Mouse (Mus musculus) hindbrain, embryonic 15.5 days (tissue): ENCODE data around the gene Irak1bp1. TPM values are rescaled to one million over a fixed set of nuclear protein-coding genes. Genes with fewer than 3 reads are reported as not detected.

Experiments used
- ATAC-seq: fragments of 200-750 bp; cut with Nextera tagmentation; 2 replicates; pipeline ENCODE4 v1.8.0; 2017; ENCODE audit warnings: low read depth, moderate number of reproducible peaks, moderate TSS enrichment; ENCODE audit not compliant: low FRiP score
- H3K27ac ChIP-seq: fragments of 300-500 bp; sonication (generic); replicated peaks from 2 replicates; pipeline ENCODE4 v1.5.1; 2015; ENCODE audit warnings: mild to moderate bottlenecking, inconsistent platforms
- H3K27me3 ChIP-seq: fragments of 300-500 bp; sonication (generic); 2 replicates; pipeline ENCODE4 v1.6.1; 2015; ENCODE audit warnings: control low read depth, inconsistent platforms
- H3K36me3 ChIP-seq: fragments of 300-500 bp; sonication (generic); 2 replicates; pipeline ENCODE4 v1.6.1; 2015; ENCODE audit warnings: control low read depth, inconsistent platforms
- H3K4me1 ChIP-seq: fragments of 300-500 bp; sonication (generic); replicated peaks from 2 replicates; pipeline ENCODE4 v1.6.1; 2015; ENCODE audit warnings: control low read depth, inconsistent platforms
- H3K4me2 ChIP-seq: fragments of 300-500 bp; sonication (generic); 2 replicates; pipeline ENCODE4 v1.6.1; 2015; ENCODE audit warnings: moderate library complexity, mild to moderate bottlenecking, inconsistent platforms
- H3K4me3 ChIP-seq: fragments of 300-500 bp; sonication (generic); 2 replicates; pipeline ENCODE4 v1.5.1; 2015; ENCODE audit warnings: mild to moderate bottlenecking, inconsistent platforms
- H3K9ac ChIP-seq: fragments of 300-500 bp; sonication (generic); 2 replicates; pipeline ENCODE4 v1.6.1; 2015; ENCODE audit warnings: inconsistent platforms
- H3K9me3 ChIP-seq: fragments of 300-500 bp; sonication (generic); 2 replicates; pipeline ENCODE4 v1.6.1; 2016; ENCODE audit warnings: control low read depth, inconsistent platforms
- WGBS: fragments of 180-500 bp; shearing (Covaris S2); methylation state at CpG from one replicate; pipeline ENCODE4 v1.1.7; 2015; 5-methylcytosine and 5-hydroxymethylcytosine counted together
- polyA plus RNA-seq: library from polyadenylated mRNA; unstranded; fragments of >200 nt; fragmentation: Nextera tagmentation; extraction: Ambion mirVana; gene quantifications from 2 replicates; pipeline ENCODE4 v1.2.1, GENCODE M21; 2015

Irak1bp1 gene
- polyA plus RNA-seq, 1 experiment from 2014 or later = 35.8 TPM

- no peak for ATAC-seq
- Histone ChIP-seq H3K36me3 (peaks cover 29% of the 10 kb centered on the region), H3K27ac (no peak overlapping the region), H3K9ac (no peak overlapping the region), H3K4me1 (peaks cover 13% of the 10 kb centered on the region), H3K4me3 (no peak overlapping the region), H3K4me2 (no peak overlapping the region), H3K9me3 (no peaks in the 10 kb centered on the region), H3K27me3 (no peaks in the 10 kb centered on the region)
- WGBS = 61% methylated on average over 6 of the region's 6 CpGs
These were observed 6.6 kb downstream of the Irak1bp1 start for GRCm38 (mm10) chr9:82835921-82836320.

- no peak overlapping the region for H3K4me3 ChIP-seq
- H3K9ac ChIP-seq = no peak overlapping the region
- no peaks in the 10 kb centered on the region for H3K27me3 ChIP-seq
- WGBS = 91% methylated on average over 4 of the region's 4 CpGs
- peaks cover 36% of the 10 kb centered on the region for H3K36me3 ChIP-seq
- no peak for ATAC-seq
- H3K9me3 ChIP-seq = no peaks in the 10 kb centered on the region
- H3K4me1 ChIP-seq = no peaks in the 10 kb centered on the region
- H3K27ac ChIP-seq = no peak overlapping the region
- no peak overlapping the region for H3K4me2 ChIP-seq
These were observed 13.3 kb downstream of the Irak1bp1 start for GRCm38 (mm10) chr9:82842671-82843070.

DNA sequence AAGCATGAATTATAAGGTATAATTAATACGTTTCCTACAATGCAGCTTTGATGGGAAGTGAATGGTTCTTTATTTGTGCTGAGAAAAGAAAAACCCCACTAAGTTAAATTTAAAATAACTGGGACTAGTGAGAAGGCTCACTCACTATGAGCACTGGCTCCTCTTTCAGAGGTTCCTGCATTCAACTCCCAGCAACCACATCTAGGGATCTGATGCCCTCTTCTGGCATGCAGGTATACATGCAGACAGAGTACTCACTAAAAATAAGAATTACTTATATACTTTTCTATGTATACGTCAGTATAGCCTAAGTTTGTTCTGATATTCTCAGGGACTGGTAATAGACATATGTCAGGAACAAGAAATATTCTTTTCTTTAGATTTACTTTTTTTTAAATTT, 24.7 kb downstream of the Irak1bp1 start:
- 61% methylated on average over 2 of the region's 2 CpGs for WGBS
- Histone ChIP-seq H3K4me2 (no peak overlapping the region), H3K4me1 (0 out of 2 replicates have a peak, but pooled peaks cover 3% of the 10 kb centered on the region), H3K9ac (no peak overlapping the region), H3K27ac (no peak overlapping the region), H3K27me3 (no peaks in the 10 kb centered on the region), H3K36me3 (no peaks in the 10 kb centered on the region), H3K9me3 (no peaks in the 10 kb centered on the region), H3K4me3 (no peak overlapping the region)
- 0 out of 2 replicates have a peak, but pooled peaks have one; percentile 34 for ATAC-seq

DNA sequence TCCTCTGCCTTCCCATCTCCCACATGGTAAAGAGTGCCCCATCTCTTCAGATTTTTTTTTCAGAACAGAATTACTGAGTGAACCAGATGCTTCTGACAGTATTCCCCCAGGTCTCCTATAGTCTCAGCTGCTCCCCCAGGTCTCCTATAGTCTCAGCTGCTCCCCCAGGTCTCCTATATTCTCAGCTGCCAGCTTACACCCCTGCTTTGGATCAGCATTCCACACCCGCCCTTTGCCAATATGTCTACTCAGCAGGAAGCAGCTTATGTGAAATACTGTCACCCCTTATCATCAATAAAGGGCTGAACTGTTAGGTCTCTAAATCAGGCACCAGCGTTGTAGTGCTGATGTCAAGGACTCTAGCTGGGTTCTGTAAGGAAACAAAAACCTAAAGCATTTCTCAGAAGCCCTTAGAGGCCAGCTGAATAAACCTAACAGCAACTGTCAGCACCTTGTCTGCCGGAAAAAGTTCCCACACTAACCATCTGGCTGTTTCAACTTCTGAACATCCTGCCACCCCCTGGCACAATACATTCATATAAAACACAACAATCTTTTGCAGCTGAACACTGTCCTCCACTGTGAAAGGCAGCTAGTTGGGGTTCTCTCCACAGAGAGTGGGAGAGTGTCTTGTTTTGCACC, 25.8 kb downstream of the Irak1bp1 start:
- H3K4me2 ChIP-seq = no peak overlapping the region
- H3K27ac ChIP-seq = no peak overlapping the region
- 0 out of 2 replicates have a peak, but pooled peaks cover 3% of the 10 kb centered on the region for H3K4me1 ChIP-seq
- no peak for ATAC-seq
- H3K27me3 ChIP-seq = no peaks in the 10 kb centered on the region
- H3K36me3 ChIP-seq = no peaks in the 10 kb centered on the region
- H3K4me3 ChIP-seq = no peak overlapping the region
- 39% methylated on average over 3 of the region's 3 CpGs for WGBS
- H3K9ac ChIP-seq = no peak overlapping the region
- no peaks in the 10 kb centered on the region for H3K9me3 ChIP-seq

DNA sequence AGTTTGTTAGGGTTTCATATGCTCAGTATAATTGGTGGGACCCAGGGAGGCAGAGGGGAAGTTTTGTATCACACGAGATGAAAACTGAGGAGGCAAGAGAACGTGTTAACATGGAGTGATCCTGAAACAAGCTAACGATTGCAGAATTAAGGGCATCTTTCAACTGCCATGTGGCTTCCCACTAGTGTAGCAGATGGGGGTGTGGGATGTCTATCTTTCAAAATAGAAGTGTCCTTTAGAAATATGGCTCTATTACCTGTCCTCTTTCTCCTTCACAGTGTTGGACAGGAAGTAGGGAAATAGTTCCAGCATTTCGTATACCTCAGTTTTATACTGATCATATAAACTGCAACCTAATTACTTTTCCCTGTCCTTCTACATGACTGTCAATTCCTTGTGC, 26.9 kb downstream of the Irak1bp1 start:
- H3K27ac ChIP-seq = no peak overlapping the region
- H3K27me3 ChIP-seq = no peaks in the 10 kb centered on the region
- H3K9me3 ChIP-seq = no peaks in the 10 kb centered on the region
- no peak overlapping the region for H3K4me3 ChIP-seq
- H3K4me1 ChIP-seq = 0 out of 2 replicates have a peak, but pooled peaks cover 3% of the 10 kb centered on the region
- 86% methylated on average over 4 of the region's 4 CpGs for WGBS
- H3K36me3 ChIP-seq = no peaks in the 10 kb centered on the region
- ATAC-seq = no peak
- no peak overlapping the region for H3K4me2 ChIP-seq
- H3K9ac ChIP-seq = no peak overlapping the region

DNA sequence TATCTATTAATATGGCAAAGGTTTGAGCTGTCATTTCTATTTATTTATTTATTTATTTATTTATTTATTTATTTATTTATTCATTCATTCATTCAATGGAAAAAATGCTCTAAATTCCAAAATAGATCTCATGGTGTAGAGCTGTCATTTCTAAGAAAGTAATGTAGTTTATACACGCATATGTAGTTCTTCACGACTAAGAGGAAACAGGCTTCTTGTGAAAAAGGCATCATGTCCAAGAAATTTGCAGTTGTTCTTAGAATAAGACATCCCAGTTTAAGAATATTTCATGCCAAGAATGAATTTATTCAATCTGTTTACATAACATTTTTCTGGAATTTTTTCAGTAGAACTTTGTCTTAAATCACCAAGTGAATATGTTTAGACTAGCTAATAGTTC, 31.5 kb downstream of the Irak1bp1 start:
- Histone ChIP-seq H3K9me3 (no peaks in the 10 kb centered on the region), H3K4me2 (no peak overlapping the region), H3K27me3 (no peaks in the 10 kb centered on the region), H3K4me1 (peaks cover 6% of the 10 kb centered on the region; the same call in 1 of the 2 replicates), H3K36me3 (no peaks in the 10 kb centered on the region), H3K9ac (no peak overlapping the region), H3K27ac (no peak overlapping the region), H3K4me3 (no peak overlapping the region)
- ATAC-seq = no peak
- 97% methylated on average over 2 of the region's 2 CpGs for WGBS

DNA sequence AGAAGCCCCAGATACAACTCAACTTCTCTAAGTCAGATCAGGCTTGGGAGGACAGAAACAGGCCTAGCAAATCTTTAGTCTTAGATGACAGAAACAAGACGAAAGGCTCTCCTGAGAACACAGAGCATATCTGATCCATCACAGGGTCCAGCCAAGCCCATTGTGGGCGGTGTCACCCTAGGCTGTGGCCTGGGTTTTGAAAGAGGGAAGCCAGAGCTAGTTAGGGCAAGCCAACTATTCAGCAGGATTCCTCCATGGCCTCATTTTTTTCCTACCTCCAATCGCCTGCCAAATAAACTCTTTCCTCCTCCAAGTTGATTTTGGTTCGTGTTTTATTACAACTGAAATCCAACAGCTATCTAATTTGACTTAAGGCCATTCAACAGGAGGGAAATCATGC, 32.0 kb downstream of the Irak1bp1 start:
- H3K36me3 ChIP-seq = no peaks in the 10 kb centered on the region
- no peaks in the 10 kb centered on the region for H3K9me3 ChIP-seq
- no peak for ATAC-seq
- no peak overlapping the region for H3K4me3 ChIP-seq
- no peak overlapping the region for H3K27ac ChIP-seq
- WGBS = 83% methylated on average over 4 of the region's 4 CpGs
- no peak overlapping the region for H3K9ac ChIP-seq
- no peaks in the 10 kb centered on the region for H3K27me3 ChIP-seq
- peaks cover 6% of the 10 kb centered on the region; the same call in 1 of the 2 replicates for H3K4me1 ChIP-seq
- H3K4me2 ChIP-seq = no peak overlapping the region

DNA sequence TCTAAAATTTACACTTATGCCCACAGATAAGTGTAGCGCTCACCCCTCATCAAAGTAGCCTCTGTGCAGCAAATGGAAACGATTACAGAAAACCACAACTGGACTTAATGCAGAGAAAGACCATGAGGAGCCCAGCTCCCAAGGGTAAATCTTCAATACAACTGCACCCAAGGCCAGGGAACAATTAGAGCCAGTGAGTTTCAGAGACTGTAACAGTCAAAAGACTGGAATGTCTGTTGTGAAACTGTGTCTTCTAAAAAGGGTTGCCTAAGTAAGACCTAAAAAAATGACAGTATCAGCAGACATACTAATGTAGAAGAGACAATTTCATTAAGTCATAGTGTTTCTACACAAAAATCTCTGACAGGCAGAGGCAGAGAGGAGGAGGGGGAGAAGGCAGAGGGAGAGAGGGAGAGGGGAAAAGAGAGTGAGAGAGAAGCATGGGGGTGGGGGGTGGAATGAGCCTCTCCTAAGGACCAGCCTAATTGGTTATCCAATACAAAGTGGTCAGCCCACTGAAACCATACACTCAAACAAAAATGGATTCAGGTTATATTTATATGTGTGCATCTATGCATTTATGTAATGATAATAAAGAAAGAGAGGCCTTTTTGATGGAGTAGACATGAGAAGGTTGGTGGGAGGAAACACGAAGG, 32.6 kb downstream of the Irak1bp1 start:
- ATAC-seq = no peak
- no peak overlapping the region for H3K27ac ChIP-seq
- no peak overlapping the region for H3K9ac ChIP-seq
- H3K27me3 ChIP-seq = no peaks in the 10 kb centered on the region
- no peak overlapping the region for H3K4me3 ChIP-seq
- 92% methylated on average over 3 of the region's 3 CpGs for WGBS
- H3K4me2 ChIP-seq = no peak overlapping the region
- H3K36me3 ChIP-seq = no peaks in the 10 kb centered on the region
- peaks cover 6% of the 10 kb centered on the region; the same call in 1 of the 2 replicates for H3K4me1 ChIP-seq
- H3K9me3 ChIP-seq = no peaks in the 10 kb centered on the region

GRCm38 (mm10) chr9:82866121-82866520, 36.8 kb downstream of the Irak1bp1 start:
- Histone ChIP-seq H3K9me3 (no peaks in the 10 kb centered on the region), H3K9ac (no peak overlapping the region), H3K4me2 (no peak overlapping the region), H3K4me1 (peaks cover 6% of the 10 kb centered on the region; the same call in 1 of the 2 replicates), H3K4me3 (no peak overlapping the region), H3K27me3 (no peaks in the 10 kb centered on the region), H3K36me3 (peaks cover 11% of the 10 kb centered on the region), H3K27ac (no peak overlapping the region)
- WGBS = 81% methylated on average over 1 of the region's 1 CpGs
- ATAC-seq = no peak

- H3K36me3 ChIP-seq = peaks cover 19% of the 10 kb centered on the region
- H3K27me3 ChIP-seq = no peaks in the 10 kb centered on the region
- 66% methylated on average over 3 of the region's 3 CpGs for WGBS
- no peaks in the 10 kb centered on the region for H3K9me3 ChIP-seq
- H3K9ac ChIP-seq = no peak overlapping the region
- H3K4me3 ChIP-seq = no peak overlapping the region
- ATAC-seq = no peak
- no peak overlapping the region for H3K4me2 ChIP-seq
- H3K4me1 ChIP-seq = peaks cover 6% of the 10 kb centered on the region; the same call in 1 of the 2 replicates
- no peak overlapping the region for H3K27ac ChIP-seq
These were observed 38.4 kb downstream of the Irak1bp1 start for GRCm38 (mm10) chr9:82867698-82868097.

DNA sequence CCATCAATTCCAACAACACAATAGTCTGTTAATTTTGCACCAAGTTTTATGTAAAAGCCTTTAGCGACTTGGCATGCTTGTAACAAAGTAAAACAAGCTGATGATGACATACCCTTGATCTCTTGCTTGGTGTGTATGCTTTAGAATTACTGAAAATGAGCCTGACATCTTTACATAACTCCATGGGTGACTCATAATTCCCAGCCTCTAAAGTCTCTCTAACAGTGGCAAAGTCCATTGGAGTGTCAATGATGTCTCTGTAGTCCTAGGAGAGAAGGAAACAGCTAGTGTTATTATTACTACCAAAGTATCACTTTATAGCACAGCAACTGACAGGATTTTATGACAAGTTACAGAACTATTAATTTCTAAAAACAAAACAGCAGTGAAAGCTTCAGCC, 47.7 kb downstream of the Irak1bp1 start:
- H3K9me3 ChIP-seq = no peaks in the 10 kb centered on the region
- no peak overlapping the region for H3K27ac ChIP-seq
- H3K4me2 ChIP-seq = no peak overlapping the region
- ATAC-seq = no peak
- no peak overlapping the region for H3K4me3 ChIP-seq
- no peak overlapping the region for H3K9ac ChIP-seq
- no peaks in the 10 kb centered on the region for H3K4me1 ChIP-seq
- H3K36me3 ChIP-seq = peaks cover 58% of the 10 kb centered on the region
- no peaks in the 10 kb centered on the region for H3K27me3 ChIP-seq
- 94% methylated on average over 1 of the region's 1 CpGs for WGBS

GRCm38 (mm10) chr9:82884177-82884576, 54.8 kb downstream of the Irak1bp1 start:
- H3K36me3 ChIP-seq = peaks cover 53% of the 10 kb centered on the region
- no peaks in the 10 kb centered on the region for H3K27me3 ChIP-seq
- no peaks in the 10 kb centered on the region for H3K4me1 ChIP-seq
- H3K9me3 ChIP-seq = no peaks in the 10 kb centered on the region
- H3K9ac ChIP-seq = no peak overlapping the region
- no peak overlapping the region for H3K4me3 ChIP-seq
- H3K27ac ChIP-seq = no peak overlapping the region
- no peak overlapping the region for H3K4me2 ChIP-seq
- no peak for ATAC-seq
